Mouse (Mus musculus): ENCODE data around the gene Kctd15. TPM values are rescaled to one million over a fixed set of nuclear protein-coding genes. Genes with fewer than 3 reads are reported as not detected.

The Kctd15 gene
- polyA plus RNA-seq, 2 experiments = 0.14 to 1.2 TPM

DNA sequence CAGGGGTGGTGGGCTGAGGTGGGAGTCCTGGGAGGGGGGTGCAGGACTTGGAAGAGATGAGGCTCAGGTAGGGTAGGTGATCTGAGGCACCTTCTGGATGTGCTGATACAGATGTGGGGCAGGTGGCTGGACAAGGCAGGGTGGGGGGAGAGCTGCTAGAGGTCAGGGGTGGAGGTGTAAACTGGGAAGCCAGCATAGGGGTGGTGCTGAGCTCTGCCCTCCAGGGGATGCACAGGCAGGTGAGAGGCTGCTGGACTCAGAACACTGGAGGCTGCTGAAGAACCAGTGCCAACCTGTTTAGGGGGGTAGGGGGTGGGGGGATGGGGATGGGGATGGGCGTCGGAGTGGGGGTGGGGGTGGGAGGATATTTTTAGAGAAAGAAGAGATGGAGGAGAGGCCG, 14.2 kb upstream of the Kctd15 start:
- H3K9ac ChIP-seq (replicated peaks) = no peak overlapping the region
- no peaks in the 10 kb centered on the region for H3K4me1 ChIP-seq (replicated peaks; ENCODE audit: control insufficient read depth in 2 of 2, insufficient read depth in 2 of 2, low read length in 1 of 2)
- H3K27ac ChIP-seq = no peak overlapping the region
- DNase-seq (ENCODE audit: low read depth in 3 of 3, low spot score in 3 of 3) (no peak), ATAC-seq (ENCODE audit: insufficient read depth) (no peak)
- H3K36me3 ChIP-seq (replicated peaks; ENCODE audit: control insufficient read depth, insufficient read depth, low read depth) = no peaks in the 10 kb centered on the region
- WGBS (ENCODE audit: insufficient replicate concordance) = 63% methylated on average over 3 of the region's 3 CpGs
- H3K4me3 ChIP-seq (ENCODE audit: insufficient read depth in 1 of 2, low read depth in 2 of 2, low read length in 2 of 2) = no peak overlapping the region
- no peaks in the 10 kb centered on the region for H3K9me3 ChIP-seq (ENCODE audit: control insufficient read depth, low read length)
- H3K27me3 ChIP-seq (ENCODE audit: control insufficient read depth, insufficient read depth, low read length) = peaks cover 17% of the 10 kb centered on the region
- H3K4me2 ChIP-seq (ENCODE audit: low read depth) = no peak overlapping the region
- TF ChIP-seq EP300 (IDR thresholded peaks at IDR 0.05; ENCODE audit: low read depth) (no peak), CTCF (IDR thresholded peaks at IDR 0.05; ENCODE audit: low read depth) (no peak)

DNA sequence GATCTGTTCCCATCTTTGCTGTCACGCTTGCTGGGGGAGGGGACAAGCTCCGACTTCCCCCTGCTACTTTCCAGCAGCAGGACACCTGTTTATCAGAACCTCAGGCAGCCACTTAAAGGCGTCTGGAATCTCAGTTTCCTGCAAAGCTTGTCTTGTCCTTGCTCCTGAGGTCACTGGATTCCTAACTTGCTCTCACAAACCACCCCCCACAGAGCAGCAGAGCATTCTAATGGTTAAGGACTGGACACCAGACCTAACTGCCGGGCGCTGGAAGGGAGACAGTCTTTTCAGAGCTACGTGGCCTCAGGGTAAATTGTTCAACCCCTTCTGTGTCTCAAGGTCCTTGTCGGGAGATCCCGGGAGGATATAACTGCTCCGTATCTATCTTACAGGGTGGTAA, 12.8 kb upstream of the Kctd15 start:
- Histone ChIP-seq H3K9ac (replicated peaks) (no peak overlapping the region), H3K4me1 (replicated peaks; ENCODE audit: control insufficient read depth in 2 of 2, insufficient read depth in 2 of 2, low read length in 1 of 2) (no peaks in the 10 kb centered on the region), H3K36me3 (replicated peaks; ENCODE audit: control insufficient read depth, insufficient read depth, low read depth) (no peaks in the 10 kb centered on the region), H3K27ac (no peak overlapping the region), H3K4me2 (ENCODE audit: low read depth) (no peak overlapping the region), H3K27me3 (ENCODE audit: control insufficient read depth, insufficient read depth, low read length) (peaks cover 5% of the 10 kb centered on the region), H3K4me3 (ENCODE audit: insufficient read depth in 1 of 2, low read depth in 2 of 2, low read length in 2 of 2) (no peak overlapping the region), H3K9me3 (ENCODE audit: control insufficient read depth, low read length) (no peaks in the 10 kb centered on the region)
- WGBS (ENCODE audit: insufficient replicate concordance) = 27% methylated on average over 9 of the region's 9 CpGs
- TF ChIP-seq CTCF (IDR thresholded peaks at IDR 0.05; ENCODE audit: low read depth) (no peak), EP300 (IDR thresholded peaks at IDR 0.05; ENCODE audit: low read depth) (no peak)
- DNase-seq (ENCODE audit: low read depth in 3 of 3, low spot score in 3 of 3) = no peak
- ATAC-seq (ENCODE audit: insufficient read depth) = no peak

DNA sequence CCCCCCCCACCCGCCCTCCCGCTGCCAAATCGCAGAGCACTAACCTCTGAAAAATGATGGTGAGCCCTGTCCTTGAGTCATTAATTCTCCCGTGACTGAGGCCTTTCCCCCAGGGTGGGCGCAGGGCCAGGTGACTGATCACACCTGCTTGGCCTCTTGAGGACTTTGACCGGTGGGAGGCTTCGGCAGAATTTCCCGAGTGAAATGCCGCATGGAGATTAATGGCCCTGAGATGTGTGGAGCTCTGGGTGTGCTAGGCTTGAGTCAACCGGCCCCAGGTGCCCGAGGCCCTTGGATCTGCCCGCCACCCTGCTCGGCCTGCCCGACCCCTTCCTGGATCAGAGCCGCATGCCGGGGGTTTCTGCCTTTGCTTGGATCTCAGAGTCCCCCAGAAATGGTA, 11.3 kb upstream of the Kctd15 start:
- Histone ChIP-seq H3K9ac (replicated peaks) (no peak overlapping the region), H3K27ac (no peak overlapping the region), H3K4me3 (ENCODE audit: insufficient read depth in 1 of 2, low read depth in 2 of 2, low read length in 2 of 2) (no peak overlapping the region), H3K9me3 (ENCODE audit: control insufficient read depth, low read length) (no peaks in the 10 kb centered on the region), H3K4me2 (ENCODE audit: low read depth) (no peak overlapping the region), H3K4me1 (replicated peaks; ENCODE audit: control insufficient read depth in 2 of 2, insufficient read depth in 2 of 2, low read length in 1 of 2) (no peaks in the 10 kb centered on the region), H3K36me3 (replicated peaks; ENCODE audit: control insufficient read depth, insufficient read depth, low read depth) (no peaks in the 10 kb centered on the region), H3K27me3 (ENCODE audit: control insufficient read depth, insufficient read depth, low read length) (no peaks in the 10 kb centered on the region)
- TF ChIP-seq CTCF (IDR thresholded peaks at IDR 0.05; ENCODE audit: low read depth) (no peak), EP300 (IDR thresholded peaks at IDR 0.05; ENCODE audit: low read depth) (no peak)
- ATAC-seq (ENCODE audit: insufficient read depth) (no peak), DNase-seq (ENCODE audit: low read depth in 3 of 3, low spot score in 3 of 3) (no peak)
- 70% methylated on average over 16 of the region's 16 CpGs for WGBS (ENCODE audit: insufficient replicate concordance)

DNA sequence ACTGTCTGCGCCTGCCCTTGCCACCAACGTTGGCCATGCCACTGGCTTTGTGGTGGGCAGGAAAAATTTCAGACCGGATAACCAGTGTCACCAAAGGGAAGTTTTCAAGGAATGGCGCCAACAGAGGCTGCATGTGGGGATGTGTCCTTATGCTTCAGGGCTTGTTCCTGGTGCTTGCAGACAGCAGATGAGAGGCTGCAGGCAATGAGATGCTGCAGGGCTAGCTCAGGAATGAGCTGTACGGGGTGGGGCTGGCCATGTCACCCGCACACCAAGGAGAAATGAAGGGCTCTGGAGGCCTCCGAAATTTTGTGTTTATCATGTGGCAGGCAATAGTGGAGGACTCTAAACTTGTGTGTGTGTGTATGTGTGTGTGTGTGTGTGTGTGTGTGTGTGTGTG, 6.6 kb upstream of the Kctd15 start:
- Histone ChIP-seq H3K4me2 (ENCODE audit: low read depth) (no peak overlapping the region), H3K36me3 (replicated peaks; ENCODE audit: control insufficient read depth, insufficient read depth, low read depth) (no peaks in the 10 kb centered on the region), H3K9ac (replicated peaks) (no peak overlapping the region), H3K27me3 (ENCODE audit: control insufficient read depth, insufficient read depth, low read length) (no peaks in the 10 kb centered on the region), H3K4me3 (ENCODE audit: insufficient read depth in 1 of 2, low read depth in 2 of 2, low read length in 2 of 2) (no peak overlapping the region), H3K4me1 (replicated peaks; ENCODE audit: control insufficient read depth in 2 of 2, insufficient read depth in 2 of 2, low read length in 1 of 2) (no peaks in the 10 kb centered on the region; a peak in 1 of 4 replicates), H3K27ac (no peak overlapping the region), H3K9me3 (ENCODE audit: control insufficient read depth, low read length) (no peaks in the 10 kb centered on the region)
- TF ChIP-seq EP300 (IDR thresholded peaks at IDR 0.05; ENCODE audit: low read depth) = no peak
- TF ChIP-seq CTCF (IDR thresholded peaks at IDR 0.05; ENCODE audit: low read depth) = no peak
- DNase-seq (ENCODE audit: low read depth in 3 of 3, low spot score in 3 of 3) (no peak), ATAC-seq (ENCODE audit: insufficient read depth) (no peak)
- 36% methylated on average over 7 of the region's 7 CpGs for WGBS (ENCODE audit: insufficient replicate concordance)

DNA sequence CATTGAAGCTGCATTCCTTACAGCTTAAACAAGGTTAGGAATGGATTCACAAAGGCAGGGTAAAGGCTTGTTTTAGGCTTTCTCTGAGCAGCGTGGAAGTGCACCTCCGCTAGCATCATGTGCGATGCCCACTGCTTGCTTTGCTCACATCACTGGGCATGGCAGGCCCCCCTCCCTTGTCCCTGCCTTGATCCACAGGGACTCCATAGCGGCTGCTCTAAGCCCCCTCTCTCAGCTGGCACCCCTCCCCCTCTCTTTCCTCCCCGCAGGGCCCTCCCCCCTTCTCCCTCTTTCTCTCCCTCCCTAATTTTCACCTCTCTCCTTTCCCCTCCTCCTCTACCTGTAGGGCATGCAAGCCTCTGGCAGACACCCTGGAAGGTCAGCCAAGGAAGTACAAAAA, 5.7 kb upstream of the Kctd15 start:
- no peak overlapping the region for H3K4me3 ChIP-seq (ENCODE audit: insufficient read depth in 1 of 2, low read depth in 2 of 2, low read length in 2 of 2)
- no peak overlapping the region for H3K4me2 ChIP-seq (ENCODE audit: low read depth)
- H3K9me3 ChIP-seq (ENCODE audit: control insufficient read depth, low read length) = no peaks in the 10 kb centered on the region
- no peaks in the 10 kb centered on the region; a peak in 1 of 4 replicates for H3K4me1 ChIP-seq (replicated peaks; ENCODE audit: control insufficient read depth in 2 of 2, insufficient read depth in 2 of 2, low read length in 1 of 2)
- no peaks in the 10 kb centered on the region for H3K36me3 ChIP-seq (replicated peaks; ENCODE audit: control insufficient read depth, insufficient read depth, low read depth)
- no peak overlapping the region for H3K27ac ChIP-seq
- ATAC-seq (ENCODE audit: insufficient read depth) = no peak
- no peak overlapping the region for H3K9ac ChIP-seq (replicated peaks)
- WGBS (ENCODE audit: insufficient replicate concordance) = 28% methylated on average over 5 of the region's 5 CpGs
- no peaks in the 10 kb centered on the region for H3K27me3 ChIP-seq (ENCODE audit: control insufficient read depth, insufficient read depth, low read length)
- DNase-seq (ENCODE audit: low read depth in 3 of 3, low spot score in 3 of 3) = no peak
- TF ChIP-seq CTCF (IDR thresholded peaks at IDR 0.05; ENCODE audit: low read depth) (no peak), EP300 (IDR thresholded peaks at IDR 0.05; ENCODE audit: low read depth) (no peak)
